Mouse (Mus musculus) monocyte, adult 59 days (primary cell): ENCODE results near the gene Schip1. TPM values are rescaled to one million over a fixed set of nuclear protein-coding genes. Genes with fewer than 3 reads are reported as not detected.

ENCODE experiments used
- total RNA-seq, 2 experiments: library from RNA; stranded (reverse); gene quantifications; one replicate each; pipeline ENCODE4 v1.2.4; 2023

The Schip1 gene
- total RNA-seq = under 1 TPM in 1 of 2 experiments, not detected in 1; 0.58 TPM

DNA sequence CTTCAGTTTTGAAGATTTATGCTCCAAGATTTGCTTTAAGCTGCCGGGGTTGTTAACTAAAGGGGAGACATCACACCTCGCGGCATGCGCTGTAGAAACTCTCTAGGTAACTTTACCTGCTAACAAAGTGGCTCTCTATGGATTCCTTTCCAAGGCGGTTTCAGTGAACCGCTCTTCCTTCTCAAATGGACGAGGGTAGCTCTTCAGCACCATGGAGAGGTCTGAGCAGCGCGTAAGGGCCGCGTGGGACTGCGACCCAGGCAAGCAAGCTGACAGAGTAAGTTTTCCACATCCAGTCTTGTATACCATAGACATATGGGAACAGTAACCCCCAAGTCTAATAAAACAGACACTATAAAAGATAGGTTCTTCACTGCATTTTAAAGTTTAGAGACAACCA is at the start of gene Schip1:
Gene Schip1 (plus strand): TSS at position 72 of the 400 bp plus-strand sequence.

Other genes with a start within 250 kb of the Schip1 start
- gene Iqcj, start 172.6 kb upstream of the Schip1 start, total RNA-seq = not detected
- gene Iqschfp, start 172.6 kb upstream of the Schip1 start, total RNA-seq = not detected